Mouse (Mus musculus) erythroblast, embryonic 14.5 days (primary cell): ENCODE data around the gene Ppp1r12b. TPM values are rescaled to one million over a fixed set of nuclear protein-coding genes. Genes with fewer than 3 reads are reported as not detected.
"Not testable (repeated sequence)": the region's sequence is repeated elsewhere in the genome, so short reads cannot be mapped to it uniquely, and the experiment has no call there.

ENCODE experiments used
- H3K27me3 ChIP-seq: 2 replicates; pipeline ENCODE4 v1.6.1; 2012; ENCODE audit warnings: inconsistent platforms; ENCODE audit not compliant: control insufficient read depth
- H3K36me3 ChIP-seq: 2 replicates; pipeline ENCODE4 v1.6.1; 2012; ENCODE audit warnings: mild to moderate bottlenecking, inconsistent platforms; ENCODE audit not compliant: control insufficient read depth
- H3K4me1 ChIP-seq: 2 replicates; pipeline ENCODE4 v1.6.1; 2012; ENCODE audit warnings: inconsistent platforms; ENCODE audit not compliant: control insufficient read depth
- H3K4me3 ChIP-seq: replicated peaks from 2 replicates; pipeline ENCODE3; 2012; ENCODE audit warnings: moderate library complexity, mild to moderate bottlenecking, inconsistent platforms
- H3K9me3 ChIP-seq: 2 replicates; pipeline ENCODE4 v1.6.1; 2012; ENCODE audit warnings: low read length, inconsistent platforms, mixed read lengths; ENCODE audit not compliant: control insufficient read depth
- GATA1 ChIP-seq: IDR thresholded peaks from 2 replicates; pipeline ENCODE4 v1.6.1; 2012; ENCODE audit warnings: low read length, inconsistent platforms, mixed read lengths
- TAL1 ChIP-seq: IDR thresholded peaks from 3 replicates; pipeline ENCODE4 v1.6.1; 2012; ENCODE audit warnings: low read length, inconsistent platforms, mixed read lengths
- polyA plus RNA-seq: library from polyadenylated mRNA; stranded (reverse); fragments of >175 nt; gene quantifications from 2 replicates; pipeline ENCODE4 v1.2.3, GENCODE M21; 2012

Ppp1r12b gene
- polyA plus RNA-seq, 1 experiment, result 0.11 TPM

DNA sequence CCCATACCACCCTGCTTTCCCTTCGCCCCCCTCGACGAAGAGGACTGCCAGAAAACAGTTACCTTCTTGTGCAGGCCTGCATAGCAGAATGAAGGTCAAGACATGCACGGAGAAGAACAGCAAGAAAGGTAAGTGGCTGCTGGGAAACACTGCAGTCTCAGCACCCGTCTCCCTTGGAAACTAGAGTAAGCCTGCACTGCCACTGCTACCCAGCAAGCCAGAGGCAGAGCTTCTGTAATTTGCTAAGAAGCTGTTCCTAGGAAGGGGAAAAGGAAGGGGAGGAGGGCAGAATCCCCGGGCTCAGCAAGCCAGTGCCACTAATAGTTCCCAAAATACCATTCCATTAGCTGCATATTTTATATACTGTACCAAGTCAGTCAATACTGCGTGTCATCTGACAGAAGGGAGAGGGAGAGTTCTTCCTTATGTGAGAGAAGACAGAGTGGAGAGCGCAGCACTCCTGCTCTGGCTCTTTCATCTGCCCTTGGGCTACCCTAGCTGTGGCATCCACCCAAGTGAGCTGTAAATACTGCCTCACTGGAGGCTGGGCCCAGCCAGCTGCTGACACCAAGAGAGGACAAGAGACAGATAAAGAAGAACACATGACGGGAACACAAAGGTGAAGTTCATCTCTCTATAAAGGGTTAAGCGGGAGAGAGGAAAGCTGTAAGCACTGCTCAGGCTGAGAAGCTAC is 109.3 kb downstream of the Ppp1r12b start:
- no peaks in the 10 kb centered on the region for H3K9me3 ChIP-seq
- H3K4me1 ChIP-seq, result no peaks in the 10 kb centered on the region; the same call in 1 of the 2 replicates
- no peaks in the 10 kb centered on the region for H3K27me3 ChIP-seq
- TF ChIP-seq TAL1 (no peak), GATA1 (no peak)
- peaks cover 10% of the 10 kb centered on the region for H3K36me3 ChIP-seq
- H3K4me3 ChIP-seq, result no peak overlapping the region

DNA sequence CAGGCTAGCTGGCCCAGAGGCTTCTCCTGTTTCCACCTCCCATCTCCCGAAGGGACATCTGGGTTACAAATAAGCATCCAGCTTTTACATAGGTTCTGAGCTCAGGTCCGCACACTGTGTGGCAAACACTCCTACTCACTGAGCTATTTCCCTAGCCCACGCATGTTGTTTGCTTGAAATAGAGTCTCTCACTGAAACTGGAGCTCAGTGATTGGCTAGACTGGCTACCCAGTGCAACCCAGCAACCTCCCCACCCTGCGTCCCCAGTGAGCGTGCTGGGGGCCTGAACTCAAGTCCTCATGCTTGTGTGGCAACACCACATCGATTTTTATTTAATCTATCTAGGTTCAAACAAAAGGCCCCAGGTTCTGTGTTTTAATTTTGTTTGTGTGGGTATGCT is 112.4 kb downstream of the Ppp1r12b start:
- H3K27me3 ChIP-seq, result no peaks in the 10 kb centered on the region
- H3K9me3 ChIP-seq, result no peaks in the 10 kb centered on the region
- peaks cover 3% of the 10 kb centered on the region; the same call in 1 of the 2 replicates for H3K36me3 ChIP-seq
- TF ChIP-seq TAL1 (no peak), GATA1 (no peak)
- H3K4me3 ChIP-seq, result no peak overlapping the region
- H3K4me1 ChIP-seq, result no peaks in the 10 kb centered on the region

DNA sequence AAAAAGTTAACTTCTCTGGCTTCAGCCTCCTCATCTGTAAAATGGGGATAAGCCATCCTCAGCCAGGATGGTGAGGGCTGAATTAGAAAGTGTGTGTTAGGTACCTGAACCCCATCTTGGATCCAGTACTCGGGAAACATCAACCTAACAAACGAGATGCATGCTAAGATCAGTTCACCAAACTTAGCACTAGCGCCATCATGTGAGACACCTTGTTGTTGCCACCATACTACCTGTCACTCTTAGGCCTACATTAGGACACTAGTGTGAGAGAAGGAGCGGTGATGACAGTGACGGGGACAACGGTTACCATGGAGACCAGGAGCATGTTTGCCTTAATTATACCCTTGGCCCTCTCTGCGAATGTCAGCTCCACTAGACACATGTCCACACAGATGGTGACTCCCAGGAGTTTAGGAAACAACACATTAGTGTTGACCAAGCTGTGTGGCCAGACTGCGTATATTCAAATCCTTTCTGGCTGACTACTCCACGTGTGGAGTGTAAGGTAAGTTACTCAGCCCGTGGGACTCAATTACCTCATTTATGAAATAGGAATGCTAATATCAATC is 118.7 kb downstream of the Ppp1r12b start:
- no peak for TF ChIP-seq TAL1
- TF ChIP-seq GATA1, result no peak
- Histone ChIP-seq H3K27me3 (no peaks in the 10 kb centered on the region), H3K4me1 (no peaks in the 10 kb centered on the region), H3K9me3 (no peaks in the 10 kb centered on the region), H3K36me3 (peaks cover 35% of the 10 kb centered on the region), H3K4me3 (no peak overlapping the region)

DNA sequence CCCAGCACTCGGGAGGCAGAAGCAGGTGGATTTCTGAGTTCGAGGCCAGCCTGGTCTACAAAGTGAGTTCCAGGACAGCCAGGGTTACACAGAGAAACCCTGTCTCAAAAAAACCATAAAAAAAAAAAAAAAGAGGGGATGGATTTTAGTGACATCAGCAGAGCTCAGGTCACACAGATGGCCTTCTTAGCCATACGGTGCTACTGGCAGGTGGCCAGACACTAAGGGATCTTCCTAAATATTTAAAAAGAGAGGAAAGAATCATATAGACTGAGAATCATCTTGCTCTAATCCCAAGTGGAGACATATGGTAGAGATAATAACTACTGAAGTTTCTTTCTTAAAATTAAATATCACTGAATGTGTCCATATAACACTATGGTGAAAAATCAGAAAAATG is 124.9 kb downstream of the Ppp1r12b start:
- not testable (repeated sequence) for H3K4me3 ChIP-seq, H3K4me1 ChIP-seq, H3K27me3 ChIP-seq, H3K9me3 ChIP-seq
- H3K36me3 ChIP-seq, result peaks cover 21% of the 10 kb centered on the region

DNA sequence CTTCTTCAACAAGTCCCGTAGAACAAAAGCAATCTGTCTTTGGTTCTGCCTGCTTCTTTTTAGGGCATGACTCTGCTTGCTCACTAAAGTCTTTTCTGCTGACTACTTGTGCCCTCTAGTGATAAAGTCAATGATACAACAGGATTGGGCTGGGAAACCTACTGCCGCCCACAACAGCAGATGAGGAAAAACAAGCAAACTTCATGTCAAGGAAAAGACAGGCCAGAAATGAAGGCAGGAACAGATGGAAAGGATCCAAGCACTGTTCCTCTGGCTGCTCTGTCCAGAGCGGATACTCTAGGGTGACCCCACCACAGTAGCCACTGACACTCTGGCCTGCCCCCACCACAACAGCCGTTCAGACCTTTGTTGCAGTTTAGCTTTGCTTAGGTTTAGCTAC is 126.1 kb downstream of the Ppp1r12b start:
- Histone ChIP-seq H3K36me3 (peaks cover 9% of the 10 kb centered on the region), H3K9me3 (no peaks in the 10 kb centered on the region), H3K4me3 (no peak overlapping the region), H3K4me1 (no peaks in the 10 kb centered on the region), H3K27me3 (no peaks in the 10 kb centered on the region)
- TF ChIP-seq GATA1, result no peak

DNA sequence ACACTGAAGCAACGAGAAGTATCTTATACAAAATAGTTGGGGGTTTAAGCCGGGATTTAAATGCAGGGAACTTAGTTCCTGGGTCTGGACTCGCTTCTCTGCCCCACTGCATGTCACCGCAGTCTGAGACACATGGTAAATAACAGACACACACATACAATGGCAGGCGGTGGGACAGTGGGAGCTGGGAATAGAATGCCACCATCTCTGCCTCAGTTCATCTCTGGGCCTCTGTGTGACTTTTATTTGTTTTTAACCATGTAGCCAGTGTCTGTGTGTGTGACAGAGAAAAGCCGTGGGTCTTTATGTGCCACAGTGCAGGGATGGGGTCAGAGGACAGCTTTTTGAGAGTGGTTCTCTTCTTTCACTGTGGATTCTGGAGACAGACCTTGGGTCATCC is 130.8 kb downstream of the Ppp1r12b start:
- Histone ChIP-seq H3K27me3 (no peaks in the 10 kb centered on the region), H3K9me3 (no peaks in the 10 kb centered on the region), H3K4me3 (no peak overlapping the region), H3K36me3 (no peaks in the 10 kb centered on the region), H3K4me1 (peaks cover 8% of the 10 kb centered on the region)
- no peak for TF ChIP-seq TAL1

DNA sequence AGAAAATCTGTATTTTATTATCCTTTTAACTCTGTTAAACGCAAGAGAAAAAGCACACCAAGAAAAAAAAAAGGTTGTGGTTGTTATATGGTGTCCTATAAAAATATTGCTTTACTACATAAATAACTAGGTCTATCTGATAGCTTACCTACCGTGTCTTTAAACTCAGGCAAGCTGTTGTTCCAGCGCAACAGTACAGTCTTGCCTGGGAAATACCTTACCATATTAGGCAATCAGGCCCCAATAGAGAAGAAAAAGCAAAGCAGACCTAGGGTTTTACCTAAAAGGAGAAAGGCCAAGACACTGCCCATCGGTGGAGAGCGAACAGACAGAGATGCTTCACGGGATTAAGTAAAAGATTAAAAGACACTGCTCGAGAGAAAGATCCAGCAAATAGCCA is 131.9 kb downstream of the Ppp1r12b start:
- no peaks in the 10 kb centered on the region for H3K36me3 ChIP-seq
- no peak for TF ChIP-seq TAL1
- TF ChIP-seq GATA1, result no peak
- H3K27me3 ChIP-seq, result no peaks in the 10 kb centered on the region
- H3K4me1 ChIP-seq, result peaks cover 8% of the 10 kb centered on the region
- no peaks in the 10 kb centered on the region for H3K9me3 ChIP-seq
- no peak overlapping the region for H3K4me3 ChIP-seq

DNA sequence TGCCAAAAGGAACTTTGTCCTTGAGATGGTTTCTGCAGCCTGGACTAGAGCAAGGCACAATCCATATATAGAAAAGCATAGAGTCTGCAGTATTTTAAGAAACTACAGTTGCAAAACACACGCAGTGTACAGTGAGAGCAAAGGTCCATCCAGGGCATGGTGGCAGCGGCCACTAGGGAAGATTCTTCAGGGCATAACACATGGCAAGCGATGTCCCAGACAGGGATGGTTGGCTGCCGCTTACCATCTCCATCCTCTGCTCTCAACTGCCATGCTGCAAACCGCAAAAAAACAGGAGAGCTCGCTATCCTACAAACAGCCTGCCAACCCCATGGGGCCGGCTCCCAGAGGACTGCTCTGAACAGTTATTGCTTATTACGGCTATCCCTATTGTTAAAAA is 132.4 kb downstream of the Ppp1r12b start:
- no peaks in the 10 kb centered on the region for H3K36me3 ChIP-seq
- no peak overlapping the region for H3K4me3 ChIP-seq
- H3K27me3 ChIP-seq, result no peaks in the 10 kb centered on the region
- TF ChIP-seq GATA1 (no peak), TAL1 (no peak)
- H3K9me3 ChIP-seq, result no peaks in the 10 kb centered on the region
- peaks cover 8% of the 10 kb centered on the region for H3K4me1 ChIP-seq

DNA sequence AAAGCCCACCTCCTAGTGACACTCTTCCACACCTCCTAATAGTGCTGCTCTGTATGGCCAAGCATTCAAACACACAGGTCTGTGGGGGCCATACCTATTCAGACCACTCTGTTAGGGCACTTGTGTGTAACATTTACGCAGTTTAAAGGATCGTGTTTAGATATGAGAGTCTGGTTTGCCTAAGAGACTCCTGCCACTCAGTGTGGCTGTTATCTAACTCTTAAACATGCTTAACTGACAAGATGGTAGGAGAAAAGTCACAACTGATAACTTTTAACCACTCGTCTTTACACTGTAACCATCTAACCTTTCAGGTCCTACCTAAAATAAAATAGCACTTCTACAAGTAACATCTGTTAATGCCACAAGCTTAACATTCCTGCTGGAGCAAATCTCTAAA is 134.9 kb downstream of the Ppp1r12b start:
- H3K27me3 ChIP-seq, result no peaks in the 10 kb centered on the region
- H3K4me3 ChIP-seq, result no peak overlapping the region

DNA sequence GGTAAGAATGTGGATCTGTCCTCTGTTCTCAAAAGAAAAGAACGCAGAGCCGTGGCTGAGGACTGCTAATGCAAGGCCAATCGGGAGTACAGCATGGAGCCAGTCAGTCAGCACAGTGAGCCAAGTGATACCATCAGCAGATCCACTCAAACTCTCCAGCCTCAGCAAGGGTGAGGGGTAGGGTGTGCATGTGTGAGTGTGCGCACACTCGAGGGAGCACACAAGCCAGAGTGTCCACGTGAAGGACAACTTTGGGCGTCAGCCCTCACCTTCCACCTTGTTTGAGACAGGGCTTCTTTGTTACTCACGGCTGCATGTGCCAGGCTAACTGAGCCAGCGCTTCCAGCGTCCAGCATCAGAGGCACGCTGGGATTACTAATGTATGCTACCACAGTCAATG is 136.5 kb downstream of the Ppp1r12b start:
- H3K9me3 ChIP-seq, result no peaks in the 10 kb centered on the region
- no peak overlapping the region for H3K4me3 ChIP-seq
- H3K4me1 ChIP-seq, result peaks cover 8% of the 10 kb centered on the region
- H3K36me3 ChIP-seq, result no peaks in the 10 kb centered on the region
- no peaks in the 10 kb centered on the region for H3K27me3 ChIP-seq
- no peak for TF ChIP-seq GATA1
- TF ChIP-seq TAL1, result no peak

More for the DNA sequence above, 134.9 kb downstream of the Ppp1r12b start:
- TF ChIP-seq GATA1 (no peak), TAL1 (no peak)
- H3K36me3 ChIP-seq, result no peaks in the 10 kb centered on the region
- H3K4me1 ChIP-seq, result peaks cover 8% of the 10 kb centered on the region
- no peaks in the 10 kb centered on the region for H3K9me3 ChIP-seq
